Mouse (Mus musculus): ENCODE measurements around the gene Nek6.
A peak's percentile ranks its signal among the peaks of the same experiment; 100 is the strongest.

Nek6 gene

GRCm38 (mm10) chr2:38510120-38510519 is 1.3 kb upstream of the Nek6 start:
- DNase-seq, result no peak

GRCm38 (mm10) chr2:38512308-38513182 is 1.1 kb downstream of the Nek6 start:
- peak; percentile 96 for DNase-seq

- DNase-seq, result no peak
These were observed 1.7 kb downstream of the Nek6 start for GRCm38 (mm10) chr2:38513183-38513529.

- no peak for DNase-seq
These were observed 3.0 kb downstream of the Nek6 start for GRCm38 (mm10) chr2:38514411-38514810.

- DNase-seq, result no peak
These were observed 4.0 kb downstream of the Nek6 start for GRCm38 (mm10) chr2:38515446-38515845.

- no peak for DNase-seq
These were observed 5.0 kb downstream of the Nek6 start for GRCm38 (mm10) chr2:38516471-38516870.

GRCm38 (mm10) chr2:38517045-38517444 is 5.6 kb downstream of the Nek6 start:
- no peak for DNase-seq

GRCm38 (mm10) chr2:38518719-38519118 is 7.3 kb downstream of the Nek6 start:
- no peak for DNase-seq

GRCm38 (mm10) chr2:38519934-38520333 is 8.5 kb downstream of the Nek6 start:
- peak; percentile 93 for DNase-seq

GRCm38 (mm10) chr2:38521618-38522017 is 10.2 kb downstream of the Nek6 start:
- DNase-seq, result no peak

GRCm38 (mm10) chr2:38522354-38522753 is 10.9 kb downstream of the Nek6 start:
- DNase-seq, result no peak

- peak; percentile 87 for DNase-seq
These were observed 12.5 kb downstream of the Nek6 start for GRCm38 (mm10) chr2:38523781-38524445.

GRCm38 (mm10) chr2:38525034-38525433 is 13.6 kb downstream of the Nek6 start:
- DNase-seq, result no peak

GRCm38 (mm10) chr2:38529582-38530152 is 18.2 kb downstream of the Nek6 start:
- peak; percentile 93 for DNase-seq

- DNase-seq, result peak; percentile 98
These were observed 19.5 kb downstream of the Nek6 start for GRCm38 (mm10) chr2:38530955-38531381.

GRCm38 (mm10) chr2:38533322-38533721 is 21.9 kb downstream of the Nek6 start:
- peak; percentile 99 for DNase-seq

- DNase-seq, result peak; percentile 93
These were observed 22.3 kb downstream of the Nek6 start for GRCm38 (mm10) chr2:38533767-38534166.

- DNase-seq, result peak; percentile 91
These were observed 22.9 kb downstream of the Nek6 start for GRCm38 (mm10) chr2:38534241-38534940.

GRCm38 (mm10) chr2:38535051-38535450 is 23.6 kb downstream of the Nek6 start:
- peak; percentile 94 for DNase-seq

GRCm38 (mm10) chr2:38535521-38536220 is 24.2 kb downstream of the Nek6 start:
- DNase-seq, result peak; percentile 96

GRCm38 (mm10) chr2:38536331-38536731 is 24.9 kb downstream of the Nek6 start:
- peak; percentile 97 for DNase-seq

GRCm38 (mm10) chr2:38539677-38540076 is 28.2 kb downstream of the Nek6 start:
- peak; percentile 86 for DNase-seq

- peak; percentile 79 for DNase-seq
These were observed 29.2 kb downstream of the Nek6 start for GRCm38 (mm10) chr2:38540666-38541065.
